Mouse (Mus musculus): Measurements from ENCODE around the gene Dhcr7.

Dhcr7 gene

DNA sequence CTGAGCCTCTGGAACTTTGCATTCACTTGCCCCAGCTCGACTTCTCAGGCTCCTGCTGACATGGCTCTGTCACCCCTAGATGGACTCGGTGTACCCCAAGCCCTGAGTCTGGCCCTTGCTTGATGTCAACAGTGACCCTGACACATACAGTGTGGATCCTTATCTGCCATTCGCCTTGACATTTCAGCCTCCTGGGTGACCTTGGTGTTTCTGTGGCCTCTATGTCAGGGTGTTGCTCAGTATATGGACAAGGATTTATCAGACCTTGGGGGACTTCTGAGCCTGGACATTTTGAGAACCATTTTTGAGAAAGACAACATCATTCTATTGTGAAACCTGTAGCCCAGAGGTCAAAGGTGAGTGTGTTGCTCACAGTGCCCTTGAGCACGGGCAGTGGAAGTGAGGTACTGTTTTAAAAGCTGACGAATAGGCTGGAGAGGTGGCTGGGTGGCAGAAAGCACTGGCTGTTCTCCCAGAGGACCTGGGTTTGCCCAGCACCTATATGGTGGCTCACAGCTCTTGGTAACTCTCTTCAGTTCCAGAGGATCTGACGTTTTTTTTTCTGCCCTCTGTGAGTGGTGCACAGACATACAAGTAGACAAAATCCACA is 10.7 kb downstream of the Dhcr7 start:
- no peak for DNase-seq

DNA sequence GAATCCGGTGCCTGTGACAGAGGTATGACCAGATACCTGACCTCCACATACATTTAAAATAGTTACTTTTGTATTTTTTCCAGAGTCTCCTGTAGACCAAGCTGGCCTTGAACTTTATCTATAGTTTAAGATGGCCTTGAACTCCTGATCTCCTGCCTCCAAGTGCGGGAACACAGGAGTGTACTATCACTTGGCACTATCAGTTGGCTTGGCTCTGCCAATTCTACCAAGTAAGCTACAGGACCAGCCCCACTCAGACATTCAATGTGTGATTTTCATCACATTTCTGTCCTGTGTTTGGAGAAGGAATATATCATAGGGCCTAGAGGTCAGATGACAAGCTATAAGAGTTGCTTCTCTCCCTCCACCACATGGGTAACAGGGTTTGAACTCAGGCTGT is 11.4 kb downstream of the Dhcr7 start:
- no peak for DNase-seq

DNA sequence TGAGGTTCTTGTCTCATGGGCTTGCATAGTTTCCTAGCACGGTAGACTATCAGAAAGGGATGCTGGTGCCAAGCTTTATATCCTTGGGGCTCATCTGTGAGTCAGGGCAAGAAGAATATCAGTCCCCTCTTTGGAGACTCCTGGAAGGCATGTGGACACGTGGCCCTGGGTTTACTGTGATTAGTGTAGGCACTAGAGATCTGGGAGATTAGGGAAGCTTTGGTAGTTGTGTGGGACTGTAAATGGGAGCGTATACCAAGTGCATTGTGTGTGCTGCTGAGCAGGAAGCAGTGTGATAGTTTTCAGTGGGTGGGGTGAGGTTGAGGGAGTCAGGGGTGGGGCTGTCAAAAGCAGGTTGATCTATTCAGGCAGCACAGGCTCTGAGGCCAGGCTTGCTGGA is 12.0 kb downstream of the Dhcr7 start:
- no peak for DNase-seq

DNA sequence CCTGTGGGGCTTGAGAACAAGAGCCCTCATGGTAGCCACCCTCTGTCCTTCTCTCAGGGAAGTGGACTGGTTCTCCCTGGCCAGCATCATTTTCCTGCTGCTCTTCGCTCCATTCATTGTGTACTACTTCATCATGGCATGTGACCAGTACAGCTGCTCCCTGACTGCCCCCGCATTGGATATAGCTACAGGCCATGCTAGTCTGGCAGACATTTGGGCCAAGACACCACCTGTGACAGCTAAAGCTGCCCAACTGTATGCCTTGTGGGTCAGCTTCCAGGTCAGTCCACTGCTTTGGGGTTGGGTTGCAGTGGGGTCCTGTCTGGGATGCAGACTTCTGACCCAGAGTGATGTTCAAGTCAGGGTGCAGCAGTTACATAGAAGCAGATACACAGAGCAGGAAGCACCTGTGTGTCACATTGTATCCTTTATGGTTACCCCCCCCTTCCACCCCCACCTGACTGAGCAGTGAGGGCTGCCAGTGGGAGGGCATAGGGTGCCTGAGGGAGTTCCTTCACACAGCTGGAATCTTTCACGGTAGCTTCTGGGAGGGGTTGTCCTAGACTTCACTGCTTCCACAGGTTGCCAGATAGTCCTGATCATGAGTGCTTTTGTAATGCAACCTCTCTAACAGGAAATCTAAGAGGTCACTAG is 14.9 kb downstream of the Dhcr7 start:
- no peak for DNase-seq

DNA sequence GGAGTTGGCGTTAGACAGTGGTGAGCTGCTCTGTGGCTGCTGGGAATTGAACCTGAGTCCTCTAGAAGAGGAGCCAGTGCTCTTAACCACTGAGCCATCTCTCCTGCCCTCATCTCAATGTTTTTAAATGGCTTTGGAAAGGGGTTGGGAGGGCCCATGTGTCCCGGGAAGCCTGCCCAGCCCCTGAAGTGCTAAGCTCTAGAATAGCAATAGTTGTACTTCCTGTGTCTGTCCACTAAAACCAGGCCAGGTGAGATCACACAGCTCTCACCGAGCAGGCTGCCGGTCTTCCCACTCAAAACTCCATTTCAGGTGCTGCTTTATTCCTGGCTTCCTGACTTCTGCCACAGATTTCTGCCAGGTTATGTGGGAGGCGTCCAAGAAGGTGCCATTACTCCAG is 17.2 kb downstream of the Dhcr7 start:
- no peak for DNase-seq

DNA sequence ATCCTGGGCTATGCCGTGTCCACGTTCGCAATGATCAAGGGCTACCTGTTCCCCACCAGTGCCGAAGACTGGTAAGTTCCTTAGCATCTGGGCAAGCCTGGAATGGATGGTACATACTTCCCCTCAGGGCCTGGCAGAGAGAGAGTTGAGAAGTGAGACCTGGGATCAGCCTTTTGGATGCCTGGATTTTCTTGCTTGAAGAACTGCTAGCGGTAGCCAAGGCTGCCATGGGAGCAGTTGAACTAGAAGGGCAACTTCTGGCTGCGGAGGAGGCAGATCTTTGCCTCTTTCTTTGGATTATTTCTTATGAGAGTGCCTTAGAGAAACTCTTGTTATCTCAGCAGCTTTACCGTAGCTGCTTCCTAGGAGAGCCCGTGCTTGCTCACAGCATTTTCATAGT is 18.4 kb downstream of the Dhcr7 start:
- DNase-seq: no peak

DNA sequence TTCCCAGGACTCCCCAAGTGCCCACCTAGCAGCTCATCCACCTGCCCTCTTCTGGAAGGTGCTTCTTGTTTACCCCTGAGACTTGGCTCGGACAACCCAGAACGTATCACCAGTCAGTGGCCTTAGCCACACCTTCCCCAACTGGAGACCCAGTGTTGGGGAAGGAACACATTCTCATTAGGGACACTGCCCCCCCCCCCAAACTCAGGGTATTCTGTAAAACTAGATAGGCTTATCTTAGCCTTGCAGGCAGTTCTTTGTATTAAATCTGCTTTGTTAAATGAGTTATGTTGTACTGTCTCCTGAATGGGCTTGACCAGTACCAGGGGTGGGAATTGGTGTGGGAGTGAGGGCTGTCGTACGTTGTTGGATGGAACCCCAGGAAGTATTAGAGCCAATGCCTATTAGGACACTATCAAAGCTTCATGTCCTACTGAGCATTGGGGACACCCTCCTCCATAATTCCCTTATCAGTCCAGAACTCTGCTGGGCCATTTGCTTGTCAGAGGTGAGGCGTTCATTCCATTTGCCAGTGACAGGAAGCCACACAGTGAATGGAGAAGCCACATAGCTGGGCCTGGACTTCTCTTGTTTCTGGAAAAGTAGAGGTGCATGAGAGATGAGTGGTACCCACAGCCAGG is 25.3 kb downstream of the Dhcr7 start:
- no peak for DNase-seq

DNA sequence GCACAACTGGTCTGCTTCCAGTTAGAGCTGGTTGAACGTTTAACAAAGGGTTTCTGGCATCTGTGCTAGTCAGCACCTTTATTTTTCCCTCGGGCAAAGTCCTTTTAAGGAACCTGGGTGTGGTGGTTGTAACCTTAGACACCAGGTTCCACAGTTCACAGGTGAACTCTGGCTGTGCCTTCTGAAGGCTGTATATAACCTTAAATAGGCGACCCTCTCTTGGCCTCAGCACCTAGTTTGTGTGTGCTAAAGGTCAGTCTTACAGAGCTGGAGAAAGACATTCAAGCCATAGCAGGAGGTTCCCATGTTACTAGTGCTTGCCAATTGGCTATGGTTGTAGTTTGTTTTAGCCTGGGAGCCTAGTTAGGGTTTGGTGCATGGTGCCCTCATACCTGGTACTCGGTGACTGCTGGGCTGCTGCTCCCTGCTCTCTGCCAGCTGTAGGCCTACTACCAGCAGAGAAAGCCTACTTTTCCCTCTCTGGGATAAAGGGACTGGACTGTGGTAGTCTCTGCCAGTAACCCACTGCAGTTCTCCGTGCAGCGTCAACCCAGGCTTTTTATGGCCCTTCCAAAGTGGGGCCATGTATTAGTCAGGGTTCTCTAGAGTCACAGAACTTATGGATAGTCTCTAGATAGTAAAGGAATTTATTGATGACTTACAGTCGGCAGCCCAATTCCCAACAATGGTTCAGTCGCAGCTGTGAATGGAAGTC is 26.0 kb downstream of the Dhcr7 start:
- no peak for DNase-seq

DNA sequence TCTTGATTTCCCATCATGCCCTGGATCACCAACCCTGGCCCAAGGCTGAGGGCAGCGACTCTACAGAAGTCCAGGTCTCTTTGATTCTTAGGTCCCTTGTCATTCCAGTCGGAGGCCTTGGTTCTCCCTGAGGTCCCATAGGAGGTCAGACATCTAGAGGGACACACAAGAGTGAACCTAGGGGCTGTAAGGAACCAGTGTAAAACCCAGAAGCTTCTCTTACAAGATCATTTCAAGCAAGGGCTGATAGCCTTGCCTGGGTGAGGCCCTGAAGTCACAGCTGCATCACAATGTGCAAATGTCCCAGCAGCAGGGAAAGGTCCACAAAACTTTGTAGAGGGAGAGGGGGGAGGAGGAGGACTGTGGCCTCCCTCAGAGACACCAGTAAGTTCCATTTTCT is 43.6 kb downstream of the Dhcr7 start, which contains the start of gene Gm498:
Gene Gm498 (plus strand): TSS at position 301 of the 400 bp plus-strand sequence.
- no peak for DNase-seq

DNA sequence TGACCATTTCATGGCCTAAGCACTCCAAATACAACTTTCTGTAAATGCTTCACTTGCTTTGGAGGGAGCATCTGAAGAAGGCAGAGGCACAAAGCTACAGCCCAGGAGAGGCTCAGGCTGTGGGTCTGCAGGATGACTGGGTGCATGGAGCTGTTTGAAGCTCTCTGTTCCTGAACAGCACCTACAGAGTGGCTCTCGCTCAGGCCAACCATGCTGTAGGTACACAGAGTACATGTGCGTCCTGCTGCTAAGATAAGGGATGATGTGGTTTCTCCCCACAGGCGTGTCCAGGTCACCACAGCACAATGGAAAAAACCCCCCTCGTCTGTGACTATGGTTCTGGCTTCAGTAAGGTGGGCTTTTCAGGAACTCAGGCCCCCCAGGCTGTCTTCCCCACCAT is 45.9 kb downstream of the Dhcr7 start:
- DNase-seq: no peak

DNA sequence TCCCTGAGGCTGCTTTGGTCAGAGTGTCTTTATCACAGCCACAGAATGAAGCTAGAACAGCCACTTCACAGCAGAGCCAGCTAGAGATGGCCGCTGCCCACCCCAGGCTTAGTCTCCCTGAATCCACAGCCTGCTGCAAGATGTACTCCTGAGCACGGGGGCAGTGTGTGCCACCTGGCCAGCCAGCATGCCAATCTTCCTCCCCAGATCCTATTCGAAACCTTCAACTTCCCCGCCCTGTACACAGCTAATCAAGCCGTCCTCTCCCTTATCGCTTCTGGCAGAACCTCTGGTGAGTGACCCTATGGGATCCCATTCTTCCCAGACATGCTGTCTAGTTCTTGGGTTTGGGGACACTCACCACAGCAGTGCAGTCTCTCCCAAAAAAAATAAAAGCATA is 60.8 kb downstream of the Dhcr7 start:
- DNase-seq: no peak

DNA sequence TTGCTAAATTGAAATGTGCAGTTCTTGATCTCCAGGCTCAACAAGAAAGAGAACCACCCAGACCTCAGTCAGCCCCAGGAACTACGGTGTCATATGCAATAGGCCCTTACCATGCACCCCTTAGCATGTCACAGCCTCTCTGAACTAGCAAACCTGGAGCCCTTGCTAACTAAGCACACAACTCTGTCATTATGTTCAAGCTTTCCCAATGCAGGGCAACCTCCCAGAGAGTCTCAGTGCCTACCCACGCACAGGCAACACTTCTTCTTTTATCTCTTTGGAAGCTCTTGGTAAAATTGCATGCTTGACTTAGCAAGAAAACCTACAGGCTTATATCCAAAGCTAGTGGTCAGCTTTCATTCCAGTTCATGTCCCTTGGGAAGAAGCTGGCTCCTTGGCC is 68.2 kb downstream of the Dhcr7 start:
- no peak for DNase-seq

DNA sequence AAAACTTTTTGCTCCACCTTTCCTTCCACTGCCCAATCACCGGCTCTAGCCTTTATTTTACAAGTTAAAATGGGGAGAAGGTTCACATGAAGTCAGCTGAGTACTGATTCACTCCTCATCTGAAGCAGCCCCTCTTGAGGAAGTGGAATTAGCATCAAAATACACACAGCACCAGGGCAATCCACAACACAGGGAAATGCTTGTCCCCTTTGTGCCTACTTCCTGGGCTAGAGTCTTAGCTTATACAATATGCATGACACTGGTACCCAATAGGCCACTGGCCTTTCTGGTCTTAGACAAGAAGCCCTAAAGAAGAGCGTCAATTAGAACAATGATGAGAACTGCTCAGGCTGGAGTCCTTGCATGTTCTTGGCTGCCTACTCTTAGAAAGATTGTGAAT is 69.4 kb downstream of the Dhcr7 start:
- DNase-seq: no peak

Data from cerebellum, adult 11 months (tissue).